Mouse (Mus musculus): ENCODE results near the gene Gng4. TPM values are rescaled to one million over a fixed set of nuclear protein-coding genes. Genes with fewer than 3 reads are reported as not detected.

Gene Gng4
- polyA plus RNA-seq, 1 experiment from 2014 or later = 1.7 TPM

GRCm38 (mm10) chr13:13866339-13866738, 82.5 kb downstream of the Gng4 start:
- Histone ChIP-seq H3K27ac (ENCODE audit: low read depth, low read length) (no peak overlapping the region), H3K4me2 (ENCODE audit: low read depth, low read length, severe bottlenecking) (no peak overlapping the region), H3K36me3 (ENCODE audit: control insufficient read depth, insufficient read depth, low read length) (no peaks in the 10 kb centered on the region), H3K27me3 (ENCODE audit: control insufficient read depth, insufficient read depth, low read length) (no peaks in the 10 kb centered on the region), H3K9ac (ENCODE audit: low read length) (no peak overlapping the region), H3K9me3 (ENCODE audit: control insufficient read depth, low read length) (no peaks in the 10 kb centered on the region), H3K4me3 (ENCODE audit: low read depth, low read length) (no peak overlapping the region), H3K4me1 (replicated peaks; ENCODE audit: control insufficient read depth, insufficient read depth, low read length) (no peaks in the 10 kb centered on the region)
- 91% methylated on average over 2 of the region's 2 CpGs for WGBS
- DNase-seq (ENCODE audit: low spot score) (no peak), ATAC-seq (replicated peaks; ENCODE audit: low FRiP score) (no peak)

GRCm38 (mm10) chr13:13867078-13867759, 83.4 kb downstream of the Gng4 start:
- no peak overlapping the region for H3K4me3 ChIP-seq (ENCODE audit: low read depth, low read length)
- no peak overlapping the region for H3K4me2 ChIP-seq (ENCODE audit: low read depth, low read length, severe bottlenecking)
- WGBS = 85% methylated on average over 2 of the region's 2 CpGs
- H3K9me3 ChIP-seq (ENCODE audit: control insufficient read depth, low read length) = no peaks in the 10 kb centered on the region
- ATAC-seq (replicated peaks; ENCODE audit: low FRiP score) (peak; percentile 48), DNase-seq (ENCODE audit: low spot score) (no peak)
- no peaks in the 10 kb centered on the region for H3K36me3 ChIP-seq (ENCODE audit: control insufficient read depth, insufficient read depth, low read length)
- no peaks in the 10 kb centered on the region for H3K27me3 ChIP-seq (ENCODE audit: control insufficient read depth, insufficient read depth, low read length)
- H3K27ac ChIP-seq (ENCODE audit: low read depth, low read length) = no peak overlapping the region
- no peaks in the 10 kb centered on the region for H3K4me1 ChIP-seq (replicated peaks; ENCODE audit: control insufficient read depth, insufficient read depth, low read length)
- H3K9ac ChIP-seq (ENCODE audit: low read length) = no peak overlapping the region

- Histone ChIP-seq H3K9ac (ENCODE audit: low read length) (no peak overlapping the region), H3K27me3 (ENCODE audit: control insufficient read depth, insufficient read depth, low read length) (no peaks in the 10 kb centered on the region), H3K4me2 (ENCODE audit: low read depth, low read length, severe bottlenecking) (no peak overlapping the region), H3K36me3 (ENCODE audit: control insufficient read depth, insufficient read depth, low read length) (no peaks in the 10 kb centered on the region), H3K9me3 (ENCODE audit: control insufficient read depth, low read length) (no peaks in the 10 kb centered on the region), H3K4me3 (ENCODE audit: low read depth, low read length) (no peak overlapping the region), H3K27ac (ENCODE audit: low read depth, low read length) (no peak overlapping the region), H3K4me1 (replicated peaks; ENCODE audit: control insufficient read depth, insufficient read depth, low read length) (no peaks in the 10 kb centered on the region)
- WGBS = 26% methylated on average over 3 of the region's 3 CpGs
- DNase-seq (ENCODE audit: low spot score) (no peak), ATAC-seq (replicated peaks; ENCODE audit: low FRiP score) (peak; percentile 83)
Measured at GRCm38 (mm10) chr13:13867922-13868321, 84.1 kb downstream of the Gng4 start.

Other genes with a start within 250 kb of the Gng4 start
- 3.5 and 4.4 TPM in 2 replicates for gene Lyst, start 193.7 kb upstream of the Gng4 start, polyA plus RNA-seq (2014; fragmentation: Nextera tagmentation; extraction: Ambion mirVana)
- gene B3galnt2, start 170.4 kb downstream of the Gng4 start, polyA plus RNA-seq (2014; fragmentation: Nextera tagmentation; extraction: Ambion mirVana) = 44.1 and 47.7 TPM in 2 replicates